Mouse (Mus musculus): Measurements from ENCODE around the gene Wrap53.
"Not testable (repeated sequence)": the region's sequence is repeated elsewhere in the genome, so short reads cannot be mapped to it uniquely, and the experiment has no call there.

The Wrap53 gene

DNA sequence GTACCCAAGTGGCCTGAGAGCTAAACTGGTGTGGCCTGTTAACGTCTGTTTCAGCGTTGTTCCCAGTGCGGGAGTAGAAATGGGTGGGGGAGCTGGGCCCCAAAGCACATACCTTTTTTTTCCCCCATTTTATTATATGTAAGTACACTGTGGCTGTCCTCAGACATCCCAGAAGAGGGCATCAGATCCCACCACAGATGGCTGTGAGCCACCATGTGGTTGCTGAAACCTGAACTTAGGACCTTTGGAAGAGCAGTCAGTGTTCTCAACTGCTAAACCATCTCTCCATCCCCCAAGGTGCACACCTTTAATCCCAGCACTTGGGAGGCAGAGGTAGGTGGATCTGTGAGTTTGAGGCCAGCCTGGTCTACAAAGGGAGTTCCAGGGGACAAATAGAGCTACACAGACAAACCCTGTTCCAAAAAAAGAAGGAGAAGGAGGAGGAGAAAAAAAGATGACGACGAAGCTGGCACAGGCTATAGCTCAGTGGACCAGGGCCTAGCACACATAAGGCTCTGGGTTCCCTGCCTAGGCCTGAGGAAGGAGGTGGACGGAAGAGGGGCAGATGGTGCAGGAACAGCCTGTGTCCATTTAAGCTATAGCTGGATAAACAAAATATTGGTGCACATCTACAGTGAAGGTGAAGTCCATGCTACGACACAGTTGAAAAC is 47.4 kb downstream of the Wrap53 start:
- DNase-seq (ENCODE audit: low read depth, low spot score), result peak; percentile 28

DNA sequence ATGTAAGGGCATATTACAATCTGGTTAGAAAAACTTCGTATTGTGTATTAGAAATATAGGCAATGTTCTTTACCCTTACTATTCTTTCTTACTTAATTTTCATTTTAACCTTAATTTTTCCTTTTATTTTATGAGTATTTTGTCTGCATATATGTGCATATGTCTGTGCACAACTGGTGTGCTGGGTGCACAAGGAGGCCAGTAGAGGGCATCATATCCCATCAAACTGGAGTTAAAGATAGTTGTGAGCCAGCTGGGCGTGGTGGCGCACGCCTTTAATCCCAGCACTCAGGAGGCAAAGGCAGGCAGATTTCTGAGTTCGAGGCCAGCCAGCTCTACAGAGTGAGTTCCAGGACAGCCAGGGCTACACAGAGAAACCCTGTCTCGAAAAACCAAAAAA is 49.3 kb downstream of the Wrap53 start:
- peak; percentile 80 for DNase-seq (ENCODE audit: low read depth, low spot score)

DNA sequence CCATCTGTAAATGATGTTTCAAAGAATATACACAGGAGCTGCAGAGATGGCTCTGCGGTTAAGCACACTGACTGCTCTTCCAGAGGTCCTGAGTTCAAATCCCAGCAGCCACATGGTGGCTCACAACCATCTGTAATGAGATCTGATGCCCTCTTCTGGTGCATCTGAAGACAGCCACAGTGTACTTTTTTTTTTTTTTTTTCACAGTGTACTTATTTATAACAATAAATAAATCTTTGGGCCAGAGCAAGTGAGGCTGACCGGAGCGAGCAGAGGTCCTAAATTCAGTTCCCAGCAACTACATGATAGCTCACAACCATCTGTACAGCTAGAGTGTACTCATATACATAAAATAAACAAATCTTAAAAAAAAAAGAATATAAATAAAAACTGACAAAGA is 49.8 kb downstream of the Wrap53 start:
- DNase-seq (ENCODE audit: low read depth, low spot score), result not testable (repeated sequence)

DNA sequence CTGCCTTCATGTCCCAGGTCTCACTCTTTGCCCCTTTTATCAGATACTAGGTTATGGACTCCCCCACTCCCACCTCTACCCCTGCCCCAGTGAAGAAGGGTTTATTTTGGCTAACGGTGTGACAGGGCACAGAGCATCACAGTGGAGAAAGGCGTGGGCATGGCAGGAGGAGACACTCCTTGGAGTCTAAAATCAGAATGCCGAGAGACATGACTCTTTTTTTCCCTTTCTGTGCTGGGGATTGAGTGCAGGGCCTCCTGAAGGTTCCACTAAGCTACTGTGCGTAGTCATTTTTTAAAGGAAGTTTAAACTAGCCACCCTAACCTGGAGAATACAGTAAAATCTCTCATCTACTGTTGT is 52.0 kb downstream of the Wrap53 start:
- no peak for DNase-seq (ENCODE audit: low read depth, low spot score)

DNA sequence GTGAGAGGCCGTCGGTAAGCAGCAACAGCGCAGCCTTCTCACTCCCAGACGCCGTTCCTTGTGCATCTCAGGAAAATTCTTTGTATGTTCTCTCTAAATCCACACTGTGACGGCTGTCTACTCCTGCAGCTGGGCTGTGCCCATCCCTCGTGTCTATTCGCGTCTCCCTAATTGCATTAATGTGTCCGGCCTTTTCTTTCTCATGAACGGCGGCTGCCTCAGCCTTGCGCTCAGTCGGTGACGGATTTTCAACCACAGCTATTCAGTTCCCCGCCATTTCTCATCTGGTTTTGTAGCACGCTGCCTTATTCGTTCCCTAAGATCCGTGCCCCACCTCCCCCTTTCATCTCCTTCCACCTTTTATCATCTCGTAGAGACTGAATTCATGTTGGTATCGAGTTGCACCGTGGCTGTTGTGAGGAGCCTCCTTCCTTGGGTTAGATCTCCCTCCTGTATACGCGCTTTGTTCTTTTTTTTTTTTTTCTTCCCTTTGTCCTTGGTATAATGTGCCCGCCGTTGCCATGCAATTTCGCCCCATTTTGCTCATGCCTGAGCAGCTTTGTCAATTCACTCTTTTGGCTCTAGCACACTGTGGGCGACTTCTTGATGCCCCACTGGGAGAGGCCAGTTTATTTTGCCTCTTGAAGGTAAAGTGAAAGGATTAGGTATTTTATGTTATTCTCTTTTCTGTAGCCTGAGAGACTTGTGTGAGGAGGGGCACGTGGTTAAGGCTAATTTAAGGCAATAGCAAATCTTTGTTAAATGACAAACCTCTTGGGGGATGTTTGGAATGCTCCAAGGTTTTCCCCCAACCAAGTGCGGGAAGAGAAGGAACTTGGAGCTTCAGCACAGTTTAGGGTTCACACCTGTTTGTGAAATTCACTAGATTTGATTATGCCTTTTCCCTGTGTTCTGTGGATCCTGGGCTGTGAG is 52.7 kb downstream of the Wrap53 start:
- peak; percentile 35 for DNase-seq (ENCODE audit: low read depth, low spot score)

DNA sequence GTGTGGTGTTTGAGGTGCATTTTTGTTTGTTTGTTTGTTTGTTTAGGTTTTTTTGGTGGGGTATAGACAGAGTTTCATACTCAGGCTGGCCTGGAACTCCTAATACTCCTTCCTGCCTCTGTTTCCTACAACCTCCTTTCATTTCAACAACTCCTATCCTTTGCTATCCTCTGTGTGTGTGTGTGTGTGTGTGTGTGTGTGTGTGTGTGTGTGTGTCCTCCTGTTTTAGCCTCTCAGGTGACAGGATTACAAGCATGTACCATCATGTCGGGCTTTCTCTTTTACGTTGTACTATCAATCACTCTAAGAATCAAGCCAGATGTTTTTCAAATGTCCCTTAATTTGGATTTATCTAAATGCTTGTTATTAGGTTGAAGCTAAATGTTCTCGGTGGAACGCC is 53.4 kb downstream of the Wrap53 start:
- no peak for DNase-seq (ENCODE audit: low read depth, low spot score)

DNA sequence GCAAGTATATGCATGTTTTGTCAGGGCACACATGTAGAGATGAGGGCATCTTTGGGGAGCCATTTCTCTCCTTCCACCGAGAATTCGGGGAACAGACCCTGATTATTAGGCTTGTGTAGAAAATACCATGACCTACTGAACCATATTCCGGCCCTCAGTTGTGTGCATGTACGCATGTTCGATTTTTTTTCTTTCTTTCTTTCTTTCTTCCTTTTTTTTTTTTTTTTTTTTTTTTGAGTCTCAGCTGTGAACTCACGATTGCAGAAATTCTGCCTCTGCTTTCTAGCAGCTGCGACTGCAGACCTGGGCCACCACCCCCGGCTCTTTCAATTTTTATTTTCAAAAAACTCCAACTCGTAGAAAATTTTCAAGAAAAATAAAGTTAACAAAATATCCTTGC is 54.4 kb downstream of the Wrap53 start:
- DNase-seq (ENCODE audit: low read depth, low spot score), result no peak

DNA sequence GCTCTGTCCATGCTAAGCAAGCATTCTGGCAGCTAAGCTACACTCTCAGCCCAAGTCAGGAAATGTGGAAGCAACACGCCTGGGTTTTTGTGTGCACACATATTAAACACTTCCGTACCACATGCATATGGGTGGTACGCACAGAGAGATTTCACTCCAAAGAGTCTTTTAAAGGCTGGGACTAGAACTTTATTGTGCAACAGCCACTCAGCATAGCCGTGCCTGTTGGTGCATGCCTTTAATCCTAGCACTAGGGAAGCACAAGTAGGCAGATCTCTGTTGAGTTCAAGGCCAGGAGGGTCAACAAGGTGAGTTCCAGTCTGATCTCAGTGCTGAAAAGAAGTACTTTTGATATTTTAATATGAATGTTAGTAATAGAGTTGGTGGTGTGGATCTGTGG is 56.4 kb downstream of the Wrap53 start:
- DNase-seq (ENCODE audit: low read depth, low spot score), result no peak

DNA sequence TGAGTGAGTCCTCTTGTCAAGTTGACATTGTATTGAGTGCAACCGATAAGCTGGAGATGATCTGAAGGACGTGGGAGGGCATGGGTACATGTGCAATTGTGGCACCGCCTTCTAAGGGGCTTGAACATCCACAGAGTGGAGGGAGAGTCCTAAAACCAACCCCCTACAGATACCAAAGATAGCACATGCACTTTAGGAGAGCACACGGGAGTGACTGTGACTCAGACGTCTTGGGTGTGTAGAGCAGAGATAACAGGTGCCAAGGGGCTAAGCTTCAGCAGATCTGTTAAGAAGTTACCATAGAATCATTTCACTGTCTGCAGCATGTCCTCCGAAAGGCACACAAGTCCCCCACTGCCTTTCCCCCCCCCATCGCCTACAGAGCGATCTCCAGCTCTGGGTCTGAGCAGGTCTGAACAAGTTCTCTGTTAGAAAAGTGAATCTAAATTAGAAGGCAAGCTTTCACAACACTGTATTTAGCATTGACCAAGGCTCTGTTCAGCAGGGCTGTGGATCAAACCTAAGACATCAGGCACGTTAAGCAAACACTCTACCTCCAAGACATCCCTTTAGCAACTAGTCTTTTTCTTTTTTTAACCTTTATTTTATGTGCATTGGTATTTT is 58.4 kb downstream of the Wrap53 start:
- DNase-seq (ENCODE audit: low read depth, low spot score), result no peak

DNA sequence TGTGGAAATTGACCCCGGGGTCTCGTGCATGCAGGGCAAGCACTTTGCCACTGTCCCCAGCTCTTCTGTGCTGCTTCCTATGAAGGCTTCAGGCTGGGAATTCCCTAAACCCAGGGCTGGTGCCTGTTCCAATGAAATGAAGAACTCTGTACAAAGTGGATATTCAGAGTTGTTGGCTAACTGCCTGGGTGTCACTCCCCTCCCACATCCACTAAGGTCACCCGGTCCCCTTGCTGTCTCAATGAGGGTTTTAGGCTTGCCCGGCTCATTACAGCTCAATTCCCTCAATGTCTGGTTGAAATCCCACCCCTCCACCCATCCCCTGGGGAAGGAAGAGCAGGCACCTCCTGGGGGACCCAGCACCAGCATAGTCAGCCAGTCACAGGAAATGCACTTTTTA is 60.1 kb downstream of the Wrap53 start:
- DNase-seq (ENCODE audit: low read depth, low spot score), result no peak

DNA sequence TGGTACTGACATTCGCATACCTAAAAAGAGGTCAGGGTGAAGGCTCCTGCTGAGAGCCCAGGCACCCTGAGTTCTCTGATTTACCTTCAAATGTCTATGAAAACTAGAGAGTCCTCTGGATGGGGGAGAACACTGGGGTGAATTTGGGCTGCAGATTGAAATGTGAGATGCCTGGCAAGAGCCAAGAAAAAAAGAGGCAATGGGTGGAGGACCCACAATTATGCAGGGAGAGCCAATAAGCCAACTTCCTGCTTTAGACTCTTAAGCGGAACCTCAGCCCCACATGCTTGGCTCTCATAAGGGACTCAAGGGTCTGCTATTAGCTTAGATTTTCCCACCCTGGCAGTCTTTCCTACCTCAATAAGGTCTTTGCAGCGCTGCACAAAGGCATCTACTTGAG is 63.4 kb downstream of the Wrap53 start:
- no peak for DNase-seq (ENCODE audit: low read depth, low spot score)

DNA sequence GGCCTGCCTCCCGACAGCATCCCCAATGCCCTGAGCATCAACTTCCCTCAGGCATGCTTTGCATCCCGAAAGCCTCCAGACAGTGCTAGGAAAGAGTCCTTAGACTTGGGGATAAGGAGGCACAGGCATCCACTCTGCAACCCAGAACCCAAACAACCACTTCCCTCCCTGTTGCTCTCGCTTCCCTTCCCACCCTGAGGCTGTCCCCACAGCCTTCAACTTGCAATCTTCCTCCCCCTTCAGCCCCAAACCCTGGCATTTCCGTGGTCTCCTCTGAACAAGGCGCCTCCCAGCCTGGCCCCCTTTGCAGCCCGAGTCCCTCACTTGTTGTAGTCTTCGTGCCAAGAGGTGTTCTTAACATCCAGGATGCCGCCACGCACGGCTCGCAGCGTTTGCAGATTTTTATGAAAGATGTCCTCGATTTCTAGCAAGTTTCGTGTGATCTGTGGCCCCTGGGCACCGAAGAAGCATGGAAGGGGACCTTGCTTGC is 63.9 kb downstream of the Wrap53 start:
- no peak for DNase-seq (ENCODE audit: low read depth, low spot score)

DNA sequence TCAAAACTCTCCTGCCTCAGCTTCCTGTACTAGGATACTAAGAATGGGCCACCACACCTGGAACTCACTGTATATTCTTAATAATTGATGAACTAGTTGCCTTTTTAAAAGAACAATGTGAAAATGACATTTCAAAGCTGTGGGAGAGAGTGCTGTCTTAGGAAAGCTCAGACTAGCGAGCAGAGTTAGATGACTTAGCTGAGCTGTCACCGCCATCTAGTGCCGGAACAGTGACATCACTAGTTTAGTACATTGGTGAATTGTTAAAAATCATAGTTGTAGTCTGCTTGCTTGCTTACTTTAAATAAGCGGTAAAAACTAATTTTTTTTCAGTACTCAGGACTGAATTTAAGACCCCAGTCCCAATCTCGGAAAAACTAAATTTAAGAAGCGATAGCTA is 66.2 kb downstream of the Wrap53 start:
- DNase-seq (ENCODE audit: low read depth, low spot score), result peak; percentile 73
